Mouse (Mus musculus) heart, embryonic 13.5 days (tissue): ENCODE measurements around the gene Etv6. TPM values are rescaled to one million over a fixed set of nuclear protein-coding genes. Genes with fewer than 3 reads are reported as not detected.

ENCODE experiments used
- ATAC-seq: fragments of 200-750 bp; cut with Nextera tagmentation; 2 replicates; pipeline ENCODE4 v1.8.0; 2017; ENCODE audit warnings: moderate TSS enrichment; ENCODE audit not compliant: insufficient number of reproducible peaks, low FRiP score, low TSS enrichment; ENCODE audit errors: extremely low read depth
- H3K27ac ChIP-seq: fragments of 300-500 bp; sonication (generic); replicated peaks from 2 replicates; pipeline ENCODE4 v1.5.1; 2015; ENCODE audit warnings: moderate library complexity, mild to moderate bottlenecking, inconsistent platforms
- H3K27me3 ChIP-seq: fragments of 300-500 bp; sonication (generic); replicated peaks from 2 replicates; pipeline ENCODE4 v1.6.1; 2015; ENCODE audit warnings: mild to moderate bottlenecking, inconsistent platforms
- H3K36me3 ChIP-seq: fragments of 300-500 bp; sonication (generic); 2 replicates; pipeline ENCODE4 v1.6.1; 2015; ENCODE audit warnings: mild to moderate bottlenecking, inconsistent platforms
- H3K4me1 ChIP-seq: fragments of 300-500 bp; sonication (generic); 2 replicates; pipeline ENCODE4 v1.6.1; 2015; ENCODE audit warnings: inconsistent platforms
- H3K4me2 ChIP-seq: fragments of 300-500 bp; sonication (generic); 2 replicates; pipeline ENCODE4 v1.6.1; 2015; ENCODE audit warnings: inconsistent platforms, mild to moderate bottlenecking, moderate library complexity
- H3K4me3 ChIP-seq: fragments of 300-500 bp; sonication (generic); 2 replicates; pipeline ENCODE4 v1.5.1; 2015; ENCODE audit warnings: moderate library complexity, mild to moderate bottlenecking, inconsistent platforms
- H3K9ac ChIP-seq: fragments of 300-500 bp; sonication (generic); 2 replicates; pipeline ENCODE4 v1.6.1; 2015; ENCODE audit warnings: inconsistent platforms, mild to moderate bottlenecking, moderate library complexity
- H3K9me3 ChIP-seq: fragments of 300-500 bp; sonication (generic); 2 replicates; pipeline ENCODE4 v1.6.1; 2016; ENCODE audit warnings: inconsistent platforms
- WGBS: fragments of 180-500 bp; shearing (Covaris S2); methylation state at CpG from one replicate; pipeline ENCODE4 v1.1.7; 2015; ENCODE audit warnings: mixed read lengths; 5-methylcytosine and 5-hydroxymethylcytosine counted together
- polyA plus RNA-seq: library from polyadenylated mRNA; unstranded; fragments of >200 nt; fragmentation: Nextera tagmentation; extraction: Ambion mirVana; gene quantifications from 2 replicates; pipeline ENCODE4 v1.2.1, GENCODE M21; 2015

Etv6 gene
- polyA plus RNA-seq, 1 experiment from 2014 or later: 12.8 TPM

DNA sequence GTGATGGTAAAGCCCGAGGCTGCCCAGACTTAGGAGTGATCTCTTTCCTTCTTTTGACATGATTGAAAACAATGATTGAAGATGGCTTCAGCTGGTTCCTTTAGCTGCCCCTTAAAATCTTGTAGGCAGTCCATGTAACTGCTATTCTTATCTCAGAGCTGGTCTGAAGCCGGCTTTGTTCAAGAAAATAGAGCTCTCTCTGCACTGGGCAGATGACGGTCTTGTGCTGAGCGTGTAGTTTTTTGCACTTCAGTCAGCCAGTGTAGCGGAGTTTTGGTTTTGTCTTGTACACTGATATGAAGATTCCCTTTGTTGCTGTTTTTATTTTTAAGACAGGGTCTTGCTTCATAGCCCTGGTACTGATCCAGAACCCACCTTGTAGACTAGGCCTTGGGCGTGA, 117.0 kb downstream of the Etv6 start:
- peak overlapping the region; percentile 54 for H3K9ac ChIP-seq
- H3K4me2 ChIP-seq: no peak overlapping the region
- no peaks in the 10 kb centered on the region for H3K27me3 ChIP-seq
- H3K4me3 ChIP-seq: no peak overlapping the region
- H3K4me1 ChIP-seq: peaks cover 86% of the 10 kb centered on the region
- peak overlapping the region; percentile 75 for H3K27ac ChIP-seq
- no peaks in the 10 kb centered on the region for H3K9me3 ChIP-seq
- 39% methylated on average over 6 of the region's 6 CpGs for WGBS
- no peak for ATAC-seq
- peaks cover 11% of the 10 kb centered on the region; the same call in 1 of the 2 replicates for H3K36me3 ChIP-seq

DNA sequence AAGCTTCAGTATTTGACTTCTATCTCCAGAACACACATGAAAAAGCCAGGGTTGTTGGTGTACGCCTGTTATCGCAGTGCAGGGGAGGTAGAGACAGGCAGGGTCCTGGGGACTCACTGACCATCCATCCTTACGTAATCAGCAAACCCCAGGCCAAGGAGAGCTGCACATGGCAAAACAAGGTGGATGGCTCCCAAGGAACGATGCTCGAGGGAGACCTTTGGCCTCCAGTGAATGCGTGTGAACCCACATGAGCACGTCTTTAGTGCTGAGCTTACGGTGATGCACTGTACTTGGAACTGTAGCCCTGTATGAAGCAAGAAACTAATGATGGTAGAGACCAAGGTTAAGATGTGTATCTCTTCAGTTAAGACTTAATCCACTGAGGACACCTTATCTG, 119.2 kb downstream of the Etv6 start:
- Histone ChIP-seq H3K9ac (no peak overlapping the region), H3K36me3 (peaks cover 11% of the 10 kb centered on the region; the same call in 1 of the 2 replicates), H3K4me1 (peaks cover 80% of the 10 kb centered on the region), H3K4me3 (no peak overlapping the region), H3K27me3 (no peaks in the 10 kb centered on the region), H3K4me2 (no peak overlapping the region), H3K27ac (0 out of 2 replicates have a peak overlapping the region, but pooled peaks have one; percentile 12), H3K9me3 (no peaks in the 10 kb centered on the region)
- ATAC-seq: no peak
- WGBS: 77% methylated on average over 8 of the region's 8 CpGs

- no peak for ATAC-seq
- 51% methylated on average over 8 of the region's 8 CpGs for WGBS
- no peak overlapping the region for H3K27ac ChIP-seq
- H3K4me3 ChIP-seq: no peak overlapping the region
- no peak overlapping the region for H3K9ac ChIP-seq
- H3K27me3 ChIP-seq: no peaks in the 10 kb centered on the region
- peaks cover 11% of the 10 kb centered on the region; the same call in 1 of the 2 replicates for H3K36me3 ChIP-seq
- H3K9me3 ChIP-seq: no peaks in the 10 kb centered on the region
- H3K4me2 ChIP-seq: no peak overlapping the region
- peaks cover 79% of the 10 kb centered on the region for H3K4me1 ChIP-seq
Measured at GRCm38 (mm10) chr6:134155900-134156623, 120.6 kb downstream of the Etv6 start.

DNA sequence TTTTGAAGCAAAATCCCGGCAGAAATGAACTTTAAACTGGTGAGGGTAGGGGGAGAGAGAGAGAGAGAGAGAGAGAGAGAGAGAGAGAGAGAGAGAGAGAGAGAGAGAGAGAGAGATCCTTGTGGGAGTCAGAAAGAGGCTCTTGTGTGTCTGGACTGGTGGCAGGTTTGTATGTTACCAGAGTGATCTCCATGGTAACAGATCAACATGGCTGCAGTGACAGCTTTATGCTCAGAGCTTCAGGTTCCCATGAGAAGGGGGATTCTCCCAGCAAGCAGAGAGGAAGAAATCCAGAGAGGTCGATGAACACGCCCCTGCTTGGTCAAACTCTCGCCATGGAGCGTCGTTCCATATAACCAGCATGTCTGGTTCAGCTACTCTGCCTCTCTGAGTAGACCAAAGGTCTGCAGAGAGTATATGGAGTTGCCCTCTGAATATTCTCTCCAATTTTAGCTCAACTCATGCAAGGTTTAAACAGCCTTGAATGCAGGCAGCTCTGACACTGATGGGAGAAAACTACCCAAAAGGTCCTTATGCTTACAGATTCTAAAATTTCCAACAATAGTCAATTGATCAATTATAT, 122.1 kb downstream of the Etv6 start:
- Histone ChIP-seq H3K4me2 (no peak overlapping the region), H3K27ac (peak overlapping the region; percentile 36; the same call in 1 of the 2 replicates), H3K4me3 (no peak overlapping the region), H3K4me1 (peaks cover 77% of the 10 kb centered on the region), H3K9me3 (no peaks in the 10 kb centered on the region), H3K27me3 (no peaks in the 10 kb centered on the region), H3K36me3 (peaks cover 20% of the 10 kb centered on the region), H3K9ac (no peak overlapping the region)
- WGBS: 62% methylated on average over 6 of the region's 6 CpGs
- ATAC-seq: no peak

- Histone ChIP-seq H3K27ac (no peak overlapping the region), H3K4me1 (peaks cover 74% of the 10 kb centered on the region), H3K27me3 (no peaks in the 10 kb centered on the region), H3K9me3 (no peaks in the 10 kb centered on the region), H3K4me3 (no peak overlapping the region), H3K9ac (no peak overlapping the region), H3K36me3 (peaks cover 20% of the 10 kb centered on the region), H3K4me2 (no peak overlapping the region)
- WGBS: 60% methylated on average over 2 of the region's 2 CpGs
- ATAC-seq: no peak
Measured at GRCm38 (mm10) chr6:134158201-134158600, 122.7 kb downstream of the Etv6 start.

- 41% methylated on average over 4 of the region's 4 CpGs for WGBS
- H3K9ac ChIP-seq: no peak overlapping the region
- peaks cover 80% of the 10 kb centered on the region for H3K4me1 ChIP-seq
- H3K9me3 ChIP-seq: no peaks in the 10 kb centered on the region
- ATAC-seq: no peak
- no peak overlapping the region for H3K27ac ChIP-seq
- H3K4me3 ChIP-seq: no peak overlapping the region
- H3K27me3 ChIP-seq: no peaks in the 10 kb centered on the region
- H3K36me3 ChIP-seq: peaks cover 17% of the 10 kb centered on the region
- no peak overlapping the region for H3K4me2 ChIP-seq
Measured at GRCm38 (mm10) chr6:134159672-134160071, 124.2 kb downstream of the Etv6 start.

DNA sequence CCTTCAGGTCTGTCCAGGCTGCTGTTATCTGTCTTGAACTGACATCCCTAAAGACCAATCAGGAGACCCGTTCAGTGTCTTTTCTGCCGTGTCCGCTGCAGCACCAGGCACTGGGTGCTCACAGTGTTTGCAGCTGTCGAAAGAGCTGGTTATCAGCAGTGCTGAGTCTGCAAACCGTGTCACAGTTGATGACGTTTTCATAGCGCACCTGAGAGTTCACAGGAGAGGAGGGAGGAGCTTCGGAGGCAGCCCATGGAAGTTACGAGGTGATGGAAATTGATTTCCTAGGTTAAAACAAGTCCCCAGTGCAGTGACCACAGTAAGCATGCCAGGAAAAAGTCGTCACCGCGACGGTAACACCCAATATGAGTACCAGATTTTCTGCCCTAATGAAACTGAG, 125.5 kb downstream of the Etv6 start:
- Histone ChIP-seq H3K4me1 (peaks cover 81% of the 10 kb centered on the region), H3K4me2 (no peak overlapping the region), H3K36me3 (peaks cover 15% of the 10 kb centered on the region), H3K27me3 (no peaks in the 10 kb centered on the region), H3K9me3 (no peaks in the 10 kb centered on the region), H3K9ac (no peak overlapping the region), H3K27ac (no peak overlapping the region), H3K4me3 (no peak overlapping the region)
- 56% methylated on average over 13 of the region's 13 CpGs for WGBS
- ATAC-seq: no peak

GRCm38 (mm10) chr6:134163346-134163745, 127.8 kb downstream of the Etv6 start:
- no peak overlapping the region for H3K9ac ChIP-seq
- H3K4me3 ChIP-seq: no peak overlapping the region
- no peak for ATAC-seq
- peaks cover 65% of the 10 kb centered on the region for H3K4me1 ChIP-seq
- H3K27ac ChIP-seq: no peak overlapping the region
- peaks cover 10% of the 10 kb centered on the region for H3K36me3 ChIP-seq
- no peaks in the 10 kb centered on the region for H3K9me3 ChIP-seq
- H3K4me2 ChIP-seq: no peak overlapping the region
- WGBS: 85% methylated on average over 1 of the region's 1 CpGs
- no peaks in the 10 kb centered on the region for H3K27me3 ChIP-seq

- Histone ChIP-seq H3K4me3 (no peak overlapping the region), H3K9me3 (no peaks in the 10 kb centered on the region), H3K4me2 (no peak overlapping the region), H3K36me3 (peaks cover 10% of the 10 kb centered on the region), H3K4me1 (peaks cover 75% of the 10 kb centered on the region), H3K27me3 (no peaks in the 10 kb centered on the region), H3K9ac (no peak overlapping the region), H3K27ac (no peak overlapping the region)
- no peak for ATAC-seq
- 77% methylated on average over 8 of the region's 8 CpGs for WGBS
Measured at GRCm38 (mm10) chr6:134164356-134164755, 128.9 kb downstream of the Etv6 start.

GRCm38 (mm10) chr6:134165012-134165411, 129.5 kb downstream of the Etv6 start:
- Histone ChIP-seq H3K27ac (peak overlapping the region; percentile 36; the same call in 1 of the 2 replicates), H3K9ac (no peak overlapping the region), H3K4me1 (peaks cover 76% of the 10 kb centered on the region), H3K27me3 (no peaks in the 10 kb centered on the region), H3K9me3 (no peaks in the 10 kb centered on the region), H3K36me3 (peaks cover 10% of the 10 kb centered on the region), H3K4me3 (no peak overlapping the region), H3K4me2 (no peak overlapping the region)
- 53% methylated on average over 8 of the region's 8 CpGs for WGBS
- ATAC-seq: no peak

DNA sequence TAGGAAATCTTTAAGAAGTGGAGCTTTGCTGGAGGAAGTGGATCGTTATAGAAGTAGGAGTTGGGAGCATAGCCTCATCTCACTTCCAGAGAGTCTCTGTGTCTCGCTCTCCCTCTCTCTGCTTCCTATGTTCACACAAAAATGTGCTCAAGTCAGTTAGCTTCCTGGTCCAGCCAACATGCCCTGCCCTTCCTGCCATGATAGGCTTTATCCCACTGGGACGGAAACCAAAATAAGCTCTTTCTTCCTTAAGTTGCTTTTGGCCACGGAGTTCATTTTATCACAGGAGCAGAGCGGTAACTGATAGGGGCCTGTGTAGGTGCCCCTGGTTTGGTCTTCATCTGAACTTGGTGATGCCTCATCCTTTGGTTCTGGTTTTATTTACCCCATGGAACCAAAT, 132.5 kb downstream of the Etv6 start:
- Histone ChIP-seq H3K36me3 (no peaks in the 10 kb centered on the region), H3K27me3 (no peaks in the 10 kb centered on the region), H3K9ac (no peak overlapping the region), H3K4me1 (peaks cover 74% of the 10 kb centered on the region), H3K9me3 (no peaks in the 10 kb centered on the region), H3K4me3 (no peak overlapping the region), H3K4me2 (no peak overlapping the region), H3K27ac (0 out of 2 replicates have a peak overlapping the region, but pooled peaks have one; percentile 24)
- WGBS: 48% methylated on average over 5 of the region's 5 CpGs
- no peak for ATAC-seq

GRCm38 (mm10) chr6:134168799-134169198, 133.3 kb downstream of the Etv6 start:
- Histone ChIP-seq H3K4me3 (no peak overlapping the region), H3K27me3 (no peaks in the 10 kb centered on the region), H3K4me1 (peaks cover 74% of the 10 kb centered on the region), H3K9me3 (no peaks in the 10 kb centered on the region), H3K27ac (no peak overlapping the region), H3K4me2 (no peak overlapping the region), H3K9ac (no peak overlapping the region), H3K36me3 (no peaks in the 10 kb centered on the region)
- ATAC-seq: no peak
- WGBS: 89% methylated on average over 11 of the region's 11 CpGs
